9 mouse cellular contexts compared by ENCODE assay signal in the genomic region with DNA sequence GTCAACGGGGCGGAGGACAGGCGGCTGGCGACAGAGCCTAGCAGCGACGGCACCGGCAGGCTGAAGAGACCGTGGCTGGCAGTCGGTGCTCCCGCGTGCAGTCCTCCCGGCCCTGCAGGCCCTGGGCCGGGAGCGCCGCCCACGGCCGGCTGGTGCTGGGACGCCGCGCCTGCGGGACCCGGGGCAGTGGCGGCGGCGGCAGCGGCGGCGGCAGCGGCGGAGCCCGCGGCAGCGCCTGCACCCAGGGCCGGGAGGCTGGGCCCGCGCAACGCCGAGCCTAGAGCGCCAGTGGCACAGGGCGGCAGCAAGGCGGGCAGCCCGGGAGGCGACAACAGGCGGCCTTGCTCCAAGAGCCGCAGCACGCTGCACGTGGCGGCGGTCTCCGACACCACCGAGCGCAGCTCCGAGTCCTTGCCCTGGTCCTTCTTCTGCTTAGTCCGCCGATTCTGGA. TPM values are rescaled to one million over a fixed set of nuclear protein-coding genes. Genes with fewer than 3 reads are reported as not detected.
A peak's percentile ranks its signal among the peaks of the same experiment; 100 is the strongest.
DNase-seq lines count a peak whose midpoint lies in the region; ATAC-seq lines count a peak whose summit lies in the region.
"Had no signal": no experiment of that assay in that cellular context is flagged by ENCODE, and none has a peak within 500 bp of the region (broad histone marks: within the 10 kb centered on the region; RNA-seq: fewer than 3 reads in every experiment).

No protein-coding gene starts in this region.

- ATAC-seq in heart, embryonic 13.5 days (ENCODE audit: extremely low read depth, insufficient number of reproducible peaks, low FRiP score, low TSS enrichment), result no peak
- peak; percentile 44 for ATAC-seq in forebrain, embryonic 15.5 days (replicated peaks)
- no peak for ATAC-seq in limb, embryonic 13.5 days (ENCODE audit: low FRiP score, low read depth)
- peak; percentile 54 for ATAC-seq in neural tube, embryonic 11.5 days (ENCODE audit: insufficient read depth, low FRiP score, low TSS enrichment)
- ATAC-seq in megakaryocyte-erythroid progenitor cell, adult 5-6 weeks (replicated peaks; ENCODE audit: low FRiP score, low TSS enrichment, poor library complexity, severe bottlenecking), result no peak
- ATAC-seq: Patski had no signal

- H3K9me3 ChIP-seq in heart, embryonic 13.5 days, result no peaks in the 10 kb centered on the region
- H3K9me3 ChIP-seq in forebrain, embryonic 15.5 days, result no peaks in the 10 kb centered on the region
- H3K9me3 ChIP-seq in limb, embryonic 13.5 days, result no peaks in the 10 kb centered on the region
- H3K9me3 ChIP-seq in neural tube, embryonic 11.5 days (ENCODE audit: control insufficient read depth, low read length), result no peaks in the 10 kb centered on the region

- H3K9ac ChIP-seq in heart, embryonic 13.5 days, result peak overlapping the region; percentile 70
- peak overlapping the region; percentile 35 for H3K9ac ChIP-seq in forebrain, embryonic 15.5 days (replicated peaks)
- peak overlapping the region; percentile 59 for H3K9ac ChIP-seq in limb, embryonic 13.5 days
- peak overlapping the region; percentile 10; the same call in 1 of the 2 replicates for H3K9ac ChIP-seq in neural tube, embryonic 11.5 days (ENCODE audit: low read length)

- H3K36me3 ChIP-seq in heart, embryonic 13.5 days, result no peaks in the 10 kb centered on the region
- no peaks in the 10 kb centered on the region for H3K36me3 ChIP-seq in forebrain, embryonic 15.5 days
- no peaks in the 10 kb centered on the region for H3K36me3 ChIP-seq in limb, embryonic 13.5 days
- no peaks in the 10 kb centered on the region for H3K36me3 ChIP-seq in neural tube, embryonic 11.5 days (ENCODE audit: control insufficient read depth, insufficient read depth, low read length)

- peak overlapping the region; percentile 55 for H3K4me3 ChIP-seq in heart, embryonic 13.5 days
- peak overlapping the region; percentile 48 for H3K4me3 ChIP-seq in forebrain, embryonic 15.5 days
- peak overlapping the region; percentile 46 for H3K4me3 ChIP-seq in limb, embryonic 13.5 days
- peak overlapping the region; percentile 31 for H3K4me3 ChIP-seq in neural tube, embryonic 11.5 days (ENCODE audit: low read depth, low read length)

- H3K27ac ChIP-seq in heart, embryonic 13.5 days (replicated peaks), result no peak overlapping the region
- peak overlapping the region; percentile 46 for H3K27ac ChIP-seq in forebrain, embryonic 15.5 days (replicated peaks)
- no peak overlapping the region for H3K27ac ChIP-seq in limb, embryonic 13.5 days
- H3K27ac ChIP-seq in neural tube, embryonic 11.5 days (ENCODE audit: low read depth, low read length), result no peak overlapping the region

- WGBS in heart, embryonic 13.5 days, result under 1% methylated on average over 55 of the region's 55 CpGs
- under 1% methylated on average over 54 of the region's 55 CpGs for WGBS in forebrain, embryonic 15.5 days
- under 1% methylated on average over 32 of the region's 55 CpGs for WGBS in limb, embryonic 13.5 days
- WGBS in neural tube, embryonic 11.5 days, result 0% methylated on average over 44 of the region's 55 CpGs

- no peak for DNase-seq in heart, postnatal 25 days (ENCODE audit: low spot score)
- peak; percentile 38 for DNase-seq in adrenal gland, postnatal 14 days
- peak; percentile 64 for DNase-seq in neural tube, embryonic 11.5 days (ENCODE audit: low spot score)
- DNase-seq in left cerebral cortex, adult 9 months (ENCODE audit: low spot score in 2 of 2), result no peak

- H3K4me1 ChIP-seq in heart, embryonic 13.5 days, result peaks cover 35% of the 10 kb centered on the region
- peaks cover 44% of the 10 kb centered on the region for H3K4me1 ChIP-seq in forebrain, embryonic 15.5 days
- H3K4me1 ChIP-seq in limb, embryonic 13.5 days, result peaks cover 34% of the 10 kb centered on the region
- peaks cover 6% of the 10 kb centered on the region; the same call in 1 of the 2 replicates for H3K4me1 ChIP-seq in neural tube, embryonic 11.5 days (ENCODE audit: control insufficient read depth, insufficient read depth, low read length)

- peaks cover 100% of the 10 kb centered on the region for H3K27me3 ChIP-seq in heart, embryonic 13.5 days (replicated peaks)
- H3K27me3 ChIP-seq in forebrain, embryonic 15.5 days, result peaks cover 68% of the 10 kb centered on the region
- peaks cover 99% of the 10 kb centered on the region for H3K27me3 ChIP-seq in limb, embryonic 13.5 days
- peaks cover 97% of the 10 kb centered on the region for H3K27me3 ChIP-seq in neural tube, embryonic 11.5 days (ENCODE audit: control insufficient read depth, insufficient read depth, low read length)

- intact Hi-C loops in heart, postnatal 25 days (cut with DNase I), result no loop called here

- H3K4me2 ChIP-seq in heart, embryonic 13.5 days, result peak overlapping the region; percentile 80
- H3K4me2 ChIP-seq in forebrain, embryonic 15.5 days (replicated peaks), result peak overlapping the region; percentile 74
- peak overlapping the region; percentile 83 for H3K4me2 ChIP-seq in limb, embryonic 13.5 days (replicated peaks)
- peak overlapping the region; percentile 53 for H3K4me2 ChIP-seq in neural tube, embryonic 11.5 days (ENCODE audit: low read depth)

RNA-seq across cellular contexts. Expression of gene Vax1, which starts 3.5 kb away (rescaled TPM):
- not detected in 2 replicates for polyA plus RNA-seq in heart, embryonic 13.5 days (2015; fragmentation: Nextera tagmentation; extraction: Ambion mirVana)
- not detected for total RNA-seq in heart, postnatal 25 days (2021)
- not detected in 2 replicates for total RNA-seq in adrenal gland, postnatal 14 days (2021)
- polyA plus RNA-seq in forebrain, embryonic 15.5 days (2015; fragmentation: Nextera tagmentation; extraction: Ambion mirVana), result 5.0 and 5.5 TPM in 2 replicates
- polyA plus RNA-seq in limb, embryonic 13.5 days (2015; fragmentation: Nextera tagmentation; extraction: Ambion mirVana), result 0.14 TPM in 1 of 2 replicates, not detected in the other
- polyA plus RNA-seq in neural tube, embryonic 11.5 days (2014; fragmentation: Nextera tagmentation; extraction: Ambion mirVana), result not detected in 2 replicates
- total RNA-seq in megakaryocyte-erythroid progenitor cell, adult 5-6 weeks (2014; fragmentation: Nextera tagmentation), result not detected in 2 replicates
- not detected in 2 replicates for total RNA-seq in megakaryocyte-erythroid progenitor cell, adult 5-6 weeks (2017)
- polyA plus RNA-seq: Patski had no signal

RNA-seq across cellular contexts. Expression of gene Kcnk18, which starts 52.7 kb away (rescaled TPM):
- not detected in 2 replicates for polyA plus RNA-seq in heart, embryonic 13.5 days (2015; fragmentation: Nextera tagmentation; extraction: Ambion mirVana)
- not detected for total RNA-seq in heart, postnatal 25 days (2021)
- total RNA-seq in adrenal gland, postnatal 14 days (2021), result not detected in 2 replicates
- polyA plus RNA-seq in forebrain, embryonic 15.5 days (2015; fragmentation: Nextera tagmentation; extraction: Ambion mirVana), result not detected in 2 replicates
- polyA plus RNA-seq in limb, embryonic 13.5 days (2015; fragmentation: Nextera tagmentation; extraction: Ambion mirVana), result 0.04 TPM in 1 of 2 replicates, not detected in the other
- polyA plus RNA-seq in neural tube, embryonic 11.5 days (2014; fragmentation: Nextera tagmentation; extraction: Ambion mirVana), result not detected in 2 replicates
- not detected in 2 replicates for total RNA-seq in megakaryocyte-erythroid progenitor cell, adult 5-6 weeks (2014; fragmentation: Nextera tagmentation)
- not detected in 2 replicates for total RNA-seq in megakaryocyte-erythroid progenitor cell, adult 5-6 weeks (2017)
- polyA plus RNA-seq: Patski had no signal

Comparison
In these comparisons a context has a peak if more than half of its experiments do, and no peak if none do; other contexts are left out.
1. ATAC-seq: peak in forebrain, embryonic 15.5 days (single experiment) and neural tube, embryonic 11.5 days (single experiment); none in heart, embryonic 13.5 days (single experiment), limb, embryonic 13.5 days (single experiment) and megakaryocyte-erythroid progenitor cell, adult 5-6 weeks (single experiment).
2. H3K9ac ChIP-seq: peak in every context shown above with its lines; median percentile 70 in heart, embryonic 13.5 days; 59 in limb, embryonic 13.5 days; 35 in forebrain, embryonic 15.5 days; 10 in neural tube, embryonic 11.5 days.
3. DNase-seq: peak in adrenal gland, postnatal 14 days (single experiment) and neural tube, embryonic 11.5 days (single experiment); none in heart, postnatal 25 days (single experiment) and left cerebral cortex, adult 9 months (0 of 2).
4. Peak in every context shown above with its lines, with median percentiles within 50 percentile points of each other: H3K4me2 ChIP-seq and H3K4me3 ChIP-seq.